Comparison of ENCODE assay signal across 28 mouse cellular contexts in genomic region chr7:143660797-143661196, GRCm38 (mm10). TPM values are rescaled to one million over a fixed set of nuclear protein-coding genes. Genes with fewer than 3 reads are reported as not detected.
DNase-seq lines count a peak whose midpoint lies in the region; ATAC-seq and TF ChIP-seq lines count a peak whose summit lies in the region.
"Had no signal": no experiment of that assay in that cellular context is flagged by ENCODE, and none has a peak within 500 bp of the region (broad histone marks: within the 10 kb centered on the region; RNA-seq: fewer than 3 reads in every experiment).

No protein-coding gene starts in this region.

- no peak for TF ChIP-seq CTCF in gastrocnemius, adult 2 months (IDR thresholded peaks at IDR 0.05)
- TF ChIP-seq CTCF in ES-Bruce4 (IDR thresholded peaks at IDR 0.05; ENCODE audit: low read depth, low read length): no peak
- no peak for TF ChIP-seq CTCF in Patski (IDR thresholded peaks at IDR 0.05)
- no peak for TF ChIP-seq CTCF in hindbrain, postnatal 0 days (IDR thresholded peaks at IDR 0.05; ENCODE audit: low read depth)

- H3K36me3 ChIP-seq in ES-Bruce4 (ENCODE audit: control insufficient read depth, insufficient read depth, low read length, poor library complexity, severe bottlenecking): no peaks in the 10 kb centered on the region
- no peaks in the 10 kb centered on the region for H3K36me3 ChIP-seq in hindbrain, postnatal 0 days (ENCODE audit: insufficient read depth, low read length)
- H3K36me3 ChIP-seq in neural tube, embryonic 15.5 days: no peaks in the 10 kb centered on the region
- H3K36me3 ChIP-seq: G1E; heart, embryonic 10.5 days; heart, embryonic 13.5 days; hindbrain, embryonic 12.5 days had no signal

- POLR2A ChIA-PET in Patski (lab: Charles Lee): no interaction called here

- CTCF ChIA-PET in Patski (lab: Charles Lee): interaction anchor here (1.1 to 1.6 kb wide), 3 partner anchors 9 to 31 kb away, joined by 3 to 6 read pairs (median 4); no protein-coding TSS in a partner anchor

- TF ChIP-seq POLR2A in ES-Bruce4 (IDR thresholded peaks at IDR 0.05; ENCODE audit: insufficient read depth, low read length): no peak

- no peaks in the 10 kb centered on the region; the same call in 1 of the 2 replicates for H3K9me3 ChIP-seq in ES-Bruce4 (replicated peaks; ENCODE audit: control insufficient read depth, insufficient read depth, low read length, poor library complexity, severe bottlenecking)
- no peaks in the 10 kb centered on the region for H3K9me3 ChIP-seq in hindbrain, postnatal 0 days (ENCODE audit: low read length)
- H3K9me3 ChIP-seq in neural tube, embryonic 15.5 days (replicated peaks): no peaks in the 10 kb centered on the region
- H3K9me3 ChIP-seq: G1E; heart, embryonic 10.5 days; heart, embryonic 13.5 days; hindbrain, embryonic 12.5 days had no signal

- no peak overlapping the region for H3K9ac ChIP-seq in ES-Bruce4 (ENCODE audit: low read depth, poor library complexity, severe bottlenecking)
- H3K9ac ChIP-seq in hindbrain, postnatal 0 days (replicated peaks; ENCODE audit: low read length): no peak overlapping the region
- no peak overlapping the region for H3K9ac ChIP-seq in neural tube, embryonic 15.5 days (replicated peaks)
- H3K9ac ChIP-seq: heart, embryonic 13.5 days; hindbrain, embryonic 12.5 days had no signal

- DNase-seq in gastrocnemius, adult 2 months: no peak
- no peak for DNase-seq in gastrocnemius, adult 18-20 months (ENCODE audit: low spot score)
- DNase-seq in Patski (ENCODE audit: low read depth, low spot score): no peak
- no peak for DNase-seq in hindbrain, postnatal 0 days (ENCODE audit: low spot score)
- DNase-seq: adrenal gland, adult 8-10 months; adrenal gland, postnatal 36 days; B cell, adult 2 months; cerebellum, adult 18-20 months; cerebellum, adult 9-10 months; cerebellum, postnatal 14 days; gastrocnemius, postnatal 25 days; heart, adult 2 months; heart, postnatal 14 days; kidney, adult 18-20 months; kidney, adult 9 months had no signal

- intact Hi-C loops in gastrocnemius, adult 2 months (cut with DNase I): no loop called here

- H3K4me1 ChIP-seq in ES-Bruce4 (ENCODE audit: control insufficient read depth, insufficient read depth, low read length): peaks cover 2% of the 10 kb centered on the region
- no peaks in the 10 kb centered on the region for H3K4me1 ChIP-seq in hindbrain, postnatal 0 days (ENCODE audit: insufficient read depth, low read length)
- H3K4me1 ChIP-seq in neural tube, embryonic 15.5 days: no peaks in the 10 kb centered on the region
- H3K4me1 ChIP-seq: heart, embryonic 10.5 days; heart, embryonic 13.5 days; hindbrain, embryonic 12.5 days had no signal

- peak; percentile 40 for ATAC-seq in Patski
- no peak for ATAC-seq in hindbrain, postnatal 0 days
- ATAC-seq in neural tube, embryonic 15.5 days (ENCODE audit: low FRiP score): no peak
- ATAC-seq: activated CD4-positive, CD25-positive, alpha-beta regulatory T cell, adult 4 months; CD4-positive, CD25-positive, alpha-beta regulatory T cell, adult 4 months; forebrain, embryonic 16.5 days; hindbrain, embryonic 16.5 days; inflammation-experienced regulatory T-cells, adult 6 months; intestine, embryonic 16.5 days had no signal

- H3K27me3 ChIP-seq in ES-Bruce4 (ENCODE audit: control insufficient read depth, insufficient read depth, low read length, poor library complexity, severe bottlenecking) (no peaks in the 10 kb centered on the region), Patski (no peaks in the 10 kb centered on the region)
- no peaks in the 10 kb centered on the region for H3K27me3 ChIP-seq in hindbrain, postnatal 0 days (ENCODE audit: insufficient read depth, low read length)
- no peaks in the 10 kb centered on the region for H3K27me3 ChIP-seq in neural tube, embryonic 15.5 days (replicated peaks)
- H3K27me3 ChIP-seq: heart, embryonic 13.5 days; hindbrain, embryonic 12.5 days had no signal

- no peak overlapping the region for H3K4me2 ChIP-seq in hindbrain, postnatal 0 days (ENCODE audit: low read depth, low read length)
- no peak overlapping the region for H3K4me2 ChIP-seq in neural tube, embryonic 15.5 days
- H3K4me2 ChIP-seq: heart, embryonic 13.5 days; hindbrain, embryonic 12.5 days had no signal

- no peak overlapping the region for H3K4me3 ChIP-seq in gastrocnemius, adult 2 months
- no peak overlapping the region for H3K4me3 ChIP-seq in ES-Bruce4 (ENCODE audit: low read depth, low read length)
- H3K4me3 ChIP-seq in hindbrain, postnatal 0 days (ENCODE audit: low read length): no peak overlapping the region
- no peak overlapping the region for H3K4me3 ChIP-seq in neural tube, embryonic 15.5 days (replicated peaks)
- H3K4me3 ChIP-seq: heart, adult 2 months; heart, embryonic 10.5 days; heart, embryonic 13.5 days; hindbrain, embryonic 12.5 days had no signal

- no peak for TF ChIP-seq EP300 in ES-Bruce4 (IDR thresholded peaks at IDR 0.05; ENCODE audit: insufficient read depth, low read depth, low read length)

- H3K27ac ChIP-seq in gastrocnemius, adult 2 months: peak overlapping the region; percentile 31; the same call in 1 of the 2 replicates
- peak overlapping the region; percentile 48 for H3K27ac ChIP-seq in ES-Bruce4 (ENCODE audit: insufficient read depth, low read length)
- no peak overlapping the region for H3K27ac ChIP-seq in hindbrain, postnatal 0 days
- no peak overlapping the region for H3K27ac ChIP-seq in neural tube, embryonic 15.5 days (replicated peaks)
- H3K27ac ChIP-seq: heart, adult 2 months; heart, embryonic 10.5 days; heart, embryonic 13.5 days; hindbrain, embryonic 12.5 days had no signal

- in situ Hi-C loops in Patski (cut with MboI; ENCODE audit: low pct_unique_long_range_greater_than_20kb): no loop called here

RNA-seq across cellular contexts. Expression of gene Tnfrsf22, which starts 11.3 kb away (rescaled TPM):
- 1 to 10 TPM in 1 of 2 experiments, under 1 TPM in 1; 0.97 to 2.1 TPM for total RNA-seq in gastrocnemius, adult 2 months (2021)
- total RNA-seq in gastrocnemius, adult 18-20 months (2021): 1 to 10 TPM; 1.6 TPM
- polyA plus RNA-seq in ES-Bruce4 (2011; ENCODE audit: insufficient read depth, insufficient read length, low read depth, missing spikeins) (6.1 and 9.2 TPM in 2 replicates), Patski (2021) (39.1 TPM)
- total RNA-seq in hindbrain, postnatal 0 days (2014; rRNA removed): 2.9 and 4.8 TPM in 2 replicates
- polyA plus RNA-seq in hindbrain, postnatal 0 days (2015; fragmentation: Nextera tagmentation; extraction: Ambion mirVana): 4.5 and 5.1 TPM in 2 replicates
- 3.9 and 5.3 TPM in 2 replicates for polyA plus RNA-seq in neural tube, embryonic 15.5 days (2015; fragmentation: Nextera tagmentation; extraction: Ambion mirVana)
- polyA plus RNA-seq: G1E had no signal

RNA-seq across cellular contexts. Expression of gene Tnfrsf23, which starts 24.9 kb away (rescaled TPM):
- total RNA-seq in gastrocnemius, adult 2 months (2021): 1 to 10 TPM; 3.0 to 4.1 TPM
- 1 to 10 TPM; 4.8 TPM for total RNA-seq in gastrocnemius, adult 18-20 months (2021)
- 3.3 and 4.4 TPM in 2 replicates for polyA plus RNA-seq in ES-Bruce4 (2011; ENCODE audit: insufficient read depth, insufficient read length, low read depth, missing spikeins)
- 20.6 TPM for polyA plus RNA-seq in Patski (2021)
- total RNA-seq in hindbrain, postnatal 0 days (2014; rRNA removed): 0.58 and 1.5 TPM in 2 replicates
- polyA plus RNA-seq in hindbrain, postnatal 0 days (2015; fragmentation: Nextera tagmentation; extraction: Ambion mirVana): 0.74 and 1.1 TPM in 2 replicates
- 0.93 and 1.4 TPM in 2 replicates for polyA plus RNA-seq in neural tube, embryonic 15.5 days (2015; fragmentation: Nextera tagmentation; extraction: Ambion mirVana)
- polyA plus RNA-seq: forebrain, embryonic 11.5 days; G1E had no signal

RNA-seq across cellular contexts. Expression of gene Tnfrsf26, which starts 32.3 kb away (rescaled TPM):
- total RNA-seq in gastrocnemius, adult 2 months (2021): under 1 TPM; 0.17 to 0.23 TPM
- under 1 TPM; 0.19 to 0.21 TPM for total RNA-seq in gastrocnemius, adult 18-20 months (2021)
- polyA plus RNA-seq in ES-Bruce4 (2011; ENCODE audit: insufficient read depth, insufficient read length, low read depth, missing spikeins) (not detected in 2 replicates), Patski (2021) (0.06 TPM)
- total RNA-seq in hindbrain, postnatal 0 days (2014; rRNA removed): 0.47 and 0.54 TPM in 2 replicates
- 0.16 and 0.20 TPM in 2 replicates for polyA plus RNA-seq in hindbrain, postnatal 0 days (2015; fragmentation: Nextera tagmentation; extraction: Ambion mirVana)
- 0.20 and 0.75 TPM in 2 replicates for polyA plus RNA-seq in neural tube, embryonic 15.5 days (2015; fragmentation: Nextera tagmentation; extraction: Ambion mirVana)
- polyA plus RNA-seq: forebrain, embryonic 16.5 days; G1E had no signal

Comparison
In these comparisons a context has a peak if more than half of its experiments do, and no peak if none do; other contexts are left out.
1. H3K27ac ChIP-seq: peak in gastrocnemius, adult 2 months (single experiment) and ES-Bruce4 (single experiment); none in hindbrain, postnatal 0 days (single experiment) and neural tube, embryonic 15.5 days (single experiment).